Mouse (Mus musculus) cerebellum, postnatal 36 days (tissue): Measurements from ENCODE around the gene Mylk.
A peak's percentile ranks its signal among the peaks of the same experiment; 100 is the strongest.

Experiments
- DNase-seq, 2 experiments: peaks; one replicate each; pipeline ENCODE4 v3.0.0; 2021 to 2022; ENCODE audit warnings: mixed read lengths in 2 of 2

Mylk gene

DNA sequence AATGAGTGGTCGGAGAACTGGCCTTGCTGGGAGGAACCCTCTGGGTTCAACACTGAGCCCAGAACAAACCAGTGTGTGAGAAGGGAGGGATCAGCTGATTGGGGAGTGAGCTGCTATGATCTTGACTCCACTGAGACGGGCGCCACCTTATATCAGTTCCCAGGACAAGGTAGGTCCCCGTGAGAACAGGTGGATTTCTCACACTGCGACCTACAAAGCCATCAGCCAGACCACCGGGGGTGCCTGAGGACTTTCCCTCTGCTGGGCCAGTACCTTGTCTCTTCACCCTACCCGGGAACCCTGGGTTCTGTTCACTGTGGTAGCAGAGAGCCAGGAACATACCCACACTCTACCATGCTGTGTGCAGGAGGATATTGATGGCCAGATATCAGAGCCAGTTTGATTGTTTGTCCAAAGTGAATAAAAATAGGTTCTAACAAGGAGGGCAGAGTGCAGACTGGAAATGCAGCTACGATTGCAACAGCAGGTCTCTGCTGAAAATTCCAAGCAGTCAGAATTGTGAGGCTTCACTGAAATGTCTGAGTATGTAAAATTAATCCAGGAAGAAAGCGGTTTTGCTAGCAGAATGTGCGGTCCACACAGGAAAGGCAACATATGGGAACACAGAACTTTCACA, 248.8 kb downstream of the Mylk start:
- DNase-seq: no peak

DNA sequence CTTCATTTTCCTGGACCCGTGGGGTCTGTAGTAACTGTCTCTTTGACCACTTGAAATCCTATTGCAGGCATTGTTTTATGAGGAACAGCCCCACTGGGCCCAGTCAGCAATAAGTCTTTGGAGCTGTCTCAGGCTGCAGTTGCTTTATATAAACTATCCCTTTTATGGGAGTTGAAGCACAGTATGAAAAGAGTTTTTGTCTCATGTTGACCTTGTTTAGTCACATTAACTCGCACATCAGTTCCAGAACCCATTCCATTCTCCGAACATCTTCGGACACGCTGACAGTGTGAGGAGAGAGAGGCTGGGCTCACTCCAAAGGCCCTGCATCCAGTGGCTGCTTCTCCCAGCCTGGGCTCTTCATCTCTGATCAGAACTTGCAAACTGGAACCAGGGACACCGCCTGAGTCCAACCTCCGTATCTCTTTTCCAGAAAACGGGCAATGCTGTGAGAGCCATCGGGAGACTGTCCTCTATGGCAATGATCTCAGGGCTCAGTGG, 249.7 kb downstream of the Mylk start:
- no peak for DNase-seq

DNA sequence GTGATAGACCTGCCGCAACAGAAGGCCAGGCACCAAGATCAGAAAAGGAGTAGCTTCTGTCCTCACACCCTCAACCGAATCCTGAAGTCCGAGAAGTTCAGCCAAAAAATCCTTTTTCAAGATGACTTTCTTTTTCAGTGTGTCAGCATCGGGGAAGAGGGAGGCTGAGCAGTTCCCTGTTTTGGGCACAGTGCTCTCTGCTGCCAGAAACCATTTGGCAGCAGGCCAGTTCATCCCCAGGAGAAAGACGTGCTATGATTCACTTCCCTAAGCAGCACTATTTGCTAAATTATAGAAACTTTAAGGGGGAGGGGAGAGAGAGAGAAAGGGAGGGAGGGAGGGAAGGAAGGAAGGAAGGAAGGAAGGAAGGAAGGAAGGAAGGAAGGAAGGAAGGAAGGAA, 251.1 kb downstream of the Mylk start:
- DNase-seq: peak; percentile 50

DNA sequence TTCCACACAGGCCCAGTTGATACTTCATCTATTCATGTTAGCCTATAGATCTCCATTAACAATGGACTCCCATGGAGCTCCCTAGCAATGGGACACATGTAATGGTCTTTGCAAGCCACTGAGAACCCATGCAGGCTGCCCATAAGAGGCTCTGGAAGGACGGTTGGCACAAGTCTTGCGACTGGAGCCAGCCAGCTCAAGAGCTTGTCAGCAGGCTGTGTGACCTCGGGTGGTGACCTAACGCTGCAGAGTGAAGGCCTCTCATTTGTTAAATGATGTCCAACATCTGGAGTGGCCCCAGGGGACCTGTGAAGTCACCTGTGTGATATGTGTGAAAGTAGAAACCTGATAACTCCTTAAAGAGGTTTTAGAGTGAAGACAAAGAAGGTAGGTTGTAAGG, 252.0 kb downstream of the Mylk start:
- no peak for DNase-seq

DNA sequence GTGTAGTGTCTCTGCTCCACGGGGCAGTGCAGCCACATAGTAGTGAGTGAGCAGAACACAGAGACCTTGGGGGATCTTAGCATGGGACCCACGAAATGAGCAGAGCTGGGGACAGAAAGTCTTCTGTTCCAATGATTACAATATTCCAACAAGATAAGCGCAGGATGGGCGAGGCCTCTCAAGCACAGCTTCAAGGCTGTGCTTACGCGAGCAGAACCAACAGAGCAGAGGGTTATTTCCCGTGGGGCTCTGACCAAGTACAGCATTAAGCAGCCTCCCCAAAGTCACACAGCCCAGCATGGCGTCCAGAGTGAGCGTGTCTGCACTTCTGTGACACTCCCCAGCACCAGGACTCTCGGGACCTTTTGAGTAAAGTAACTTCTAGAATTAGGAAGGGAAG, 252.6 kb downstream of the Mylk start:
- no peak for DNase-seq

DNA sequence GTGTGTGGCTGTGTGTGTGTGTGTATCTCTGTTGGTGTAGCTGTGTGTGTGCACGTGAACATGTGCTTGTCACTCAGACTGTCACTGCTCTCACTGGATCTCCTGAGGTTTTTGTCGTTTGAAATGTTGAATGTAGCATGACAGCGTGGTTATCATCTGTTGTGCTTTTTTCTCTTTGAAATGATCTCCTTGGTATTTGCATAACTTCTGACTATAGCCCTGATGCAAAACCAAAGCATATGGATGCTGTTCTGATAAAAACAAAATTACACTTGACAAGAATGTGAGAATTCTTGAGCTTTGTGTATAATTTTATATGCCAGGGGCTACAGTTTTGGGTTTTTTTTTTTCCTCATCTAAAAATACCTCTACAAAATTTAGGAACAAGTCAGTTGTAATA, 254.0 kb downstream of the Mylk start:
- no peak for DNase-seq

DNA sequence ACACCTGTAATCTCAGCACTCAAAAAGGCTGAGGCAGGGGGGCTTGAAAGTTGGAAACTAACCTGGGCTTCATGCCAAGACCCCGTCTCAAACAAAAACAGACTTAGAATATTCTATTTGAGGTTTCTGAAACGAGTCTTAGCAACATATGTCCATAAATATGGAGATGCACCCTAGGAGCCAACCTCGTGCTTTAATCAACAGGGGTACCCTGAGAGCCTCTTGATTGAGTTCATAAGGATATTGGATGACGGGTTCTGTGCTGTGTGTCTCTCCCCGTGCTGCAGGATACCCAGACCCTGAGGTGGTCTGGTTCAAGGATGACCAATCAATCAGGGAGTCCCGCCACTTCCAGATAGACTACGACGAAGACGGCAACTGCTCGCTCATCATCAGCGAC, 255.0 kb downstream of the Mylk start:
- no peak for DNase-seq

DNA sequence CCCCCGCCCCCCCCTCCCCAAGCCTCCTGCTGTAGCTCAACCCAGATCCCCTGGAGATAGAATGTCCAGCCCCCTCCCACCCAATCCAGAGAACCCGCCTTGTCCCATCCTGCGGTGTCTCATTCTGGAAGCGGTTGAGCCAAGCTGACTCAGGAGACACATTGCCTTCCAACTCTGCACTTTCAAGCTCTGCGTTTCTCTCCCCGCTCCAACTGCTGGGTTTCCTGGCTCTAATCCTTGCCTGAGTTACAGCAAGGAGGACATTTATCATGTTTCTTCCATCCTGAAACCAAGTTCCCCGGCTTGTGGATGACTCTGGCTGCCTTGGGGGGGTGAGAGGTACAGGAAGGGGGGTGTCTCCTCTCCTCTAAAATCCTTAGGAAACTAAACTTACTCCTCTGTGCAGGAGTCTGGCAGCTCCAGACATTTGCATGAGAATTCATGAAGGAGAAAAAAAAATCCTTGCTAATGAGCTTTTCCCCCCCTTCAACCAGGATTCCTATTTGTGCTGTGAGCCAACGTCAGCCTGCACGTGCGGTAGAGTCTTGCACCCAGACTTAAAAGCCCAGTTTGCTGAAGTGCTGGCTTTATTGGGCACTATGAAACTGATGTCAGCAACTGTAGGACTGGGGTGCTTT, 256.0 kb downstream of the Mylk start:
- no peak for DNase-seq

DNA sequence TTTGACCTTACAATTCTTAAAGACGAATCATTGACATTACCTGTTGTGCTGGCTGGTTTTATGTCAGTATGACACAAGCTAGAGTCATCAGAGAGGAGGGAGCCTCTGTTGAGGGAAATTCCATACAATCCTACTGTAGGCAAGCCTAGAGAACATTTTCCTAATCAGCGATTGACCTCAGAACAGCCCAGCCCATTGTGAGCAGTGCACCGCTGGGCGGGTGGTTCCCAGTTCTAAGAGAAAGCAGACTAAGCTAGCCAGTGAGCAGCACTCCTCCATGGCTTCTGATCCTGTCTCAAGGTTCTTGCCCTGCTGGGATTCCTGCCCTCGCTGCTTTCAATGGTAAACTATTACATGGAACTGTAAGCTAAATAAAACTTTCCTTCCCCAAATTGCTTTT, 259.3 kb downstream of the Mylk start:
- no peak for DNase-seq

DNA sequence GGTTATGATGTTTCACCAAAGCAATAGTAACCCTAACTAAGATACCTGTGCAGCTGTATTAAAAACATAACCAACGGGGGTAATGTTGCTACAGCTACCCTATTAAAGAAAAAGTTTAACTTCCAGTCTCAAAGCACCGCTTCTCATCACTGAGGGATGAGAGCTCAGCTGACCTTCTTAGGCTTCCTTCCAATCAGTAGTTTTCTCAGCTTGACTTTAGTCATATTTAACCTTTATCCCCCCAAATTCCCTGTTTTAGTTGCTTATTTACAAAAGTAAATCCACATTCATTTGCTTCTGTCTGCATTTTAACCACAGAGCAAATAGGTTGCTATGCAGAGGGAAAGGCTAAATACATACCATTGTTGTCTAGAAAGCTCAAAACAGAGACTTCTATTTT, 259.7 kb downstream of the Mylk start:
- no peak for DNase-seq

DNA sequence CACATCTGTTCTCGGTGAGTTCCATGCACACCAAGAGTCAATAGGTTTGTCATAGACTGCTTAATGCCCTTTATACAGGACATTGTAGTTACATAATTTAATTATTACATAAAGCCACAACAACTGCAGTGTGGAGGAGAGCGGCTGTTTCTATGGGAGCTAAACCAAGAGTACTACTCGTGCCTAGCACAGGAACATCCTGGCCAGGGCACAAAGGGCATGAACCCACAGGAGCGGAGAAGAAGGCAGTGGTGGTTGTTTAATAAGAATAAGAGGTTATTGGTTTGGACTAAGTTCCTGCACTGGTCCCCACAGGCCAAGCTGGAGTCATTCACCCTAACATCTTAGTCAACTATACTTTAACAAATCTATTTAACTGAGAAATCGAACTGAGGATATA, 261.2 kb downstream of the Mylk start:
- DNase-seq: no peak

DNA sequence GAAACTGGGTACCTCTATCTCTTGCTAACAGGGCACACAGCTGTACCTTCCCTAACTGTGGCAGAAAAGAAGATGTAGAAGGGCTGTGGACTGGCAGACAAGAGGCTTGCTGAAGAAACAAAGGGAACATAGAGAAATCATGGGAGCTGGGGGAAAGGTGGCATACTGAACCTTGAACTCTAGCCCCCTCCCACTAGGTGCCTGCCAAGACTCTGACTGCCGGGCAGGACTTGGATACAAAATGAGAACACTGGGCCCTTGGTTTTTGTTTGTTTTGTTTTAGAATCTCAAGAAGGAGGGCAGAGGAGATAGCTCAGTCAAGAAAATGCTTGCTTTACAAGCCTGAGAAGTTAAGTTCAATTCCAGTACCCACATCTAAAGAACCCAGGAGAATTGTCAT, 262.4 kb downstream of the Mylk start:
- no peak for DNase-seq

DNA sequence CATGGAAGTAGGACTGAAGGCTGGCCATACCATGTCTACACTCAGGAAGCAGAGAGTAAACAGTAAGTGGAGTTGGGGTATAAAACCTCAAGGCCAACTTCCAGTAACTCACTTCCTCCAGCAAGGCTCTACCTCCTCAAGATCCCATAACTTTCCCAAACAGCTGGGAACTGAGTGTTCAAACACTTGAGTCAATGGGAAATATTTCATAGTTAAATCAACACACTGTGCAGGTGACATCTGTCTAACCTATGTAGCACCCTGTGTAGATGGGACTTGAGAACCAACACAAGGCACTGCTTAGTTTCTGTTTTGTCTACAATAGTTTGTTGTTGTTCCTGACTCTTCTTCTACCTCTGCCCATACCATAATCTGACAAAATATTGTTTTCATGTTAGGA, 263.4 kb downstream of the Mylk start:
- DNase-seq: no peak

DNA sequence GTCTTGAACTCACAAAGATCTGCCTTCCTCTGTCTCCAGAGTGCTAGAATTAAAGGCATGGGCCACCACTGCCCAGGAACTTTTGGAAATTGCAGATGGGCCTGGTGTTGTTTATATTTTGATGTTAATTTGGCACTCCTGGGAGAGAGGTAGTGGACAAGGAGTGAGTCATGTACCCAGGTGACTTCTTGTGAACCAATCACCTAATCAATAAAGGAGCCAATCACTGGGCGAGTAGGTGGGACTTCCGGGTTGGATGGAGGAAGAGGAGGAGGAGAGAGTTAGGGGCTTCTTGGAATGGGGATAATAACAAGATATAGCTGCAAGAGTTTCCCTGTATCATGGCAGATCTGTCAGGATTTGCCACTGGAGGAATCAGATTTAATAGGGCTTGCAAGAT, 268.5 kb downstream of the Mylk start:
- DNase-seq: no peak

DNA sequence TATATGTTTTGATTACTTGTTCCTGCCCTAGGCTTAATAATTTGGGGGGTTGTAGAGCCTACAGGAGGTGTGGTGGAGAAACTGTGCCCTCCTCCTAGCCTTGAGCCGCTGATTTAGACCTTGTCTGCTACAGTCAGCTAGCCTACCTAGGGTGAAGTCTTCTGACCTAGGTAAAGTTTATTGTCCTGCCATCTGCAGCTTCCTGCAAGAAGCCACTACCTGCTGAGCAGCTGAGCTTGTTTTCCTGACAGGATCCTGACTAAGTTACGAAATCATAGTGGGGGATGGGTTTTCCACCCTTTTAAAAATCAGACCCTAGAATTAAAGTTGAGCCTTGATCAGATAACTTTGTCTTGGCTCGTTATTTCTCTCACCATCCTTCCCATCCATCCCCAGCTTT, 271.5 kb downstream of the Mylk start:
- DNase-seq: no peak

DNA sequence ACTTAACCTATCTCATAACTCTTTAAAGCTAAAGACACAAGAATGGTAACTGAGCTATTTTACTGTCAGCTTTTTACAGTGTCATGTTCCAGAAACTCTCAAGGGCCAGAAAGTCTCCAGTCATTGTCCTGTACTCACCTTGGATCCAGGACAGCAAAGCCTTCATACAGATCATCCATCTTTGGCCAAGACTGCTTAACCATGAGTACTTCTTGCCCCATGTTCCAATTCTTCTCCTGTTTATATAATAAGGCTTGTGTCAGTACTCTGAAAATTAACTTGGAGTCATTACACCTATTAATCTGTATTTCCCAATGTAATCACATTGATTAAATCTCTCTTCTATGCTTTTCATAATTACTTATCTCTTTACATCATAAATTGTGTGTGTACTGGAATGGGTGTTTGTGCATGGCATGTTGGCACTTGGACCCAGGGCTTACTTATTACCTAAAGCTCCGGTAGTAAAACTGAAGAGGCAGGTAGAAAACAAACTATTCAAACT, 273.5 kb downstream of the Mylk start:
- no peak for DNase-seq

DNA sequence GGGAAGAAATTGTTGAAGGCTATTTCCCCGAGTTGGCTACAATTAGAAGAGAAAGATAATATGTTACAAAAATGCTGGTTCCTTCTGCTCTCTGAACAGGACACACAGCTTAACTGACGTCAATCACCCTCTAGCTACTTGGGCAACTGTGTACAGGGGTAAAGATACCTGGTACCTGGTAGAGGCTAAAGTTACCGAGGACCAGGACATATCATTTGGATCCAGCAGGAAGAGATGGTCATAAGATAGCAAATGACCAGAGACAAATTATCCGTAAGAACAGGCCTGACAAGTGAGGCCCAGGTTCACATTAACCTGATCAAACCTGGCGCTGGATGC, 276.9 kb downstream of the Mylk start:
- DNase-seq: no peak

DNA sequence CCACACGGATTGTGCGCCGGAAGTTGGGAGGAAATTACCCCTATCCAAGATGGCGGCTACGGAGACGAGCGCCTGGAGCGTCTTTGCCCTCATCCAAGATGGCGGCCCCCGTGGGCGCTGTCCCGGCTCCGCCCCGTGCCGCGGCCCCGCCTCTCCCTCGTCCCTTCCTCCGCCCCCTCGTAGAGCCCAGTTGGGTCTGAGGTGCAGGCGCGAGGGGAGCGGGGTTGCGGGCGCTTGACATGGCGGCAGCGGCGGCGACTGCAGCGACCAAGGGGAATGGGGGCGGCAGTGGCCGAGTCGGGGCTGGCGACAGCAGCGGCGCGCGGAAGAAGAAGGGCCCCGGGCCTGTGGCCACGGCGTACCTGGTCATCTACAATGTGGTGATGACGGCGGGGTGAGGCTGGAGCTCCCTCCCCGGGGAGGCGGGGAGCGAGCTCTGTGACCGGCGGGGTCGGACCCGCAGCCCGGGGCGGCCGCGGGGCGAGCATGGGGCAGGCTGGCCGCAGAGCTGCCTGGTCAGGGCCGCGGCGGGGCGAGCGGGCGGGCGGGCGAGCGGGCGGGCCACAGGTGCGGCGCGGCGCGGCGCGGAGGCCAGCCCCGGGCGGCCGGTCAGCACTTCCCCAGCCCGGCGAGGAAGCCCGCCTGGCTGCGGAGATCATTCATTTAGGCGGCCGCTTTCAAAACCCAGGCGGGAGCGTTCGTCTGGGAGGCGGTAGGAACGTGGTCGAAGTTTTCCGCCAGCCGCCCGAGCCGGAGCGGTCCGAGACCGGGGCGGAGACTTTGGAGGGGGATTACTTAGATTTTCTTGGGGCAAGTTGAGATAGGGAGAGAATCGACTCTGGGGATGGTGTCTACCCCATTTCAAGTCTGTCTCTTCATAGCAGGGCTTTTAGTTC, 277.5 kb downstream of the Mylk start, which contains the start of gene Hacd2:
Hacd2 (plus strand) TSS at position 187 of the 896 bp plus-strand sequence.
- DNase-seq: peak; percentile 92 to 95

DNA sequence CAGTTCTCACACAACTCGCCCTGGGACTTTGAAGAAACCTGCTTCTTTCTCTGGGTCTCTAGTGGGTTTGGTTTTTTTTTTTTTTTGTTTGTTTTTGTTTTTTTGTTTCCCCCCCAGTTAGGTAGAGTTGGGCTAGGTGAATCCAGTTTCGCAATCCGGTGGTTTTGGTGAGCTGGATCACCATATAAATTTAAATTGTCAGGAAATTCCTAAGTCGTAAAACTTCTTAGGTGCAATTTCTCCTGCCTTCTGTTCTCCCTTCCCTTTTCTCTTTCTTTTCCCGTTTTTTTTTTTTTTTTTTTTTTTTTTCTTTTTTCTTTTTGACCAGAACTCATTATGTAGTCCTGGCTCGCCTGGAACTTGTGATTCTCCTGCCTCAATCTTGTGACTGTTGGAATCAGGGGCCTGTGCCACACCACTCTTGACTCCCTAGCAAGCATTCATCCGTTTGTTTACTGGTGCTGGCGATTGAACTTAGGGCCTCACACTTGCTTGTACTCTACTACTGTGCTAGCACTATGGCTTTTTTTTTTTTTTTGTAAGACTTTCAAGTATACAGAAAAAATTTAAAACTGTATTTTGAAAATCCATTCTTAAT, 278.2 kb downstream of the Mylk start:
- no peak for DNase-seq

DNA sequence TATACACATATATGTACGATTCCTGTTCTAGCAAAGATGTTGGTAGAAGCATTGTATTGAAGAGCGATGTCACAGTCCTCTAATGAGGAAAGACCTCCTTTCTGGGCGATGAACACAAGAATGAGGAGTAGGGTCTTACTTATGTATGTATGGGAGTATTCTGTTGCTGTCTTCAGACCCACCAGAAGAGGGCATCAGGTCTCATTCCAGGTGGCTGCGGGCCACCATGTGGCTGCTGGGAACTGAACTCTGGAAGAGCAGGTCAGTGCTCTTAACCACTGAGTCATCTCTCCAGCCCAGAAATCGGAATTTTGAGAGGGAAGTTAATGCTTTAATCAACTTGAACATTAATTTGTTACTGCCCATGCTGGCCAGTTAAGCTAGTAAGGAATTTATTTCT, 279.3 kb downstream of the Mylk start:
- DNase-seq: no peak

DNA sequence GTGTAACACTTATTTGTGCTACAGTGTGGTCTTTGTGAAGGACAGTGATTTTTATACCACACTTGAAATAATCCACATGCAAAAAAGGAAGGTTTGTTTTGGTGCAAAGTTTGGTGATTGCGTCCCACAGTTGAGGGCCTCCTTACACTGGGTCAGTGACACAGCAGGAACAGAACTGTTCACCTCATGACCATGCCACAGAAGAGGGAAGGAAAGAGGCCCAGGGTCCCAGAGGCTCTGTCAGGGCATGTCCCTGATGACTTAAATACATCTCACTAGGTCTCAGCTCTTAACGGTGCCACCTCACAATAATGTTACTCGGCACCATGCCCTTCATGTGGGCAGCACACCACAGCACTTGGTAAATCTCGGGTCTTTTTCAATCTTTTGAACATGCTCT, 280.3 kb downstream of the Mylk start:
- no peak for DNase-seq

DNA sequence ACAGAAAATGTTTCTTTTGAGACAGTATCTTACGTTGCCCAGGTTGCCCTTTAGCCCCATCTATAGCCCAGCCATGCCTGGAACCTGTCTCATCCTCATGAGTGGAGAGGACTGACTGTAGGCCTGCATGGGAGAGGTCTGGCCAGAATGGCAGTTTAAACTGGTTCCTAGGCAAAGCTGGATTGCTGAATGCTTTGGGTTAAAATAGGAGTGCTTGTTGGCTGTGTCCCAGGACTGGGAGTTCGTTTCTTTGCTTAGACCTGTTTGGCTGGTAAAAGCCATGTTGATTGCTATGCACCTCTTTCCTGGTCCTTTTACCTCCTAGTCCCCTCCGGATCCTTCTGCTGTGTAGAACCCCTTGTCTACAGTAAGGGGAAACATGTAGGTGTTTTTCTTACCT, 288.2 kb downstream of the Mylk start:
- DNase-seq: no peak
